Mouse (Mus musculus) monocyte, adult 2 months (primary cell): ENCODE data around the gene Safb2.
"Not testable (repeated sequence)": the region's sequence is repeated elsewhere in the genome, so short reads cannot be mapped to it uniquely, and the experiment has no call there.

ENCODE experiments used
- DNase-seq, 2 experiments: peaks; one replicate each; pipeline ENCODE4 v3.0.0; 2022; ENCODE audit warnings: low spot score in 2 of 2, low read depth in 1 of 2

Gene Safb2

DNA sequence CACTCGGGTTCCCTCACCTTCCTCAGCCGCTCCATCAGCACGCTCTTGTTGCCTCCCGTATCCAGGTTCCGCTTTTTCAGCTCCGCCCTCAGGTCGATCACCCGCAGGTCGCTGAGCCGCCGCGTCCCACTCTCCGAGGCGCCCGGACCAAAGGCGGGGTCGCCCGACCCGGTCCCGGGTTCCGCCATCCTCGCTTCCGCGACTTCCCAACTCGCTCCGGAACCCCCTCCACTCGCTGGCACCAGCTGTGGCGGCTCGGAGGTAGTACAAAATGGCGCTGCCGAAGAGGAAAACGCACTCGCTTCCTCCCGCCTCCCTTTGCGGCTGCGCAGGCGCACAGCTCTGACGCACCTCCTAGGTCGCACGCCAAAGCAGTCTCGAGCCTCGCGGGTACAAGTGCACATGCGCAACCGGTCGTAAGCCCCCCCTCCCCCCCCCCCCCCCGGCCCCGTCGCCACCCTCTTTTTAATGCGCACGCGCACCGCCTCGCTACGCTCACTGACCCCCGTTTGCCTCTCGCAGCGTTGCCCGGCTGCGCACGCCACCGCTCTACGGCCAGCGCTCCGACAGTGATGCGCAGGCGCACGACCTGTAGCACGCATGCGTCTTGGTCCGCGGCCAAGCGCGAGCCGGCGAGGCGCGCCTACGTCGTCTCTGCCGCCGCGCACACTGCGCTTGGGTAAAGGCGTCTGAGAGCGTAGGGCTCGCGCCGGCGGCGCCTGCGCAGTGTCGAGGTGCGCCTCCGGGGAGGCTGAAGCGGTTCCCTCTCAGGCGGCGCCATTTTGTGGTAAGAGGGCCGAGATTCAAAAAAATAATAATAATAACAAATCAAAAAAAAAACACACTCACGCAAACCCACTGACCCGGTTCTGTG lies at the start of gene Safb2, which contains the start of gene Safb:
Safb2 (minus strand) TSS at position 329 of the 874 bp plus-strand sequence.
Safb (plus strand) TSS at position 569 of the 874 bp plus-strand sequence.
- DNase-seq: peak; percentile 98 to 99

DNA sequence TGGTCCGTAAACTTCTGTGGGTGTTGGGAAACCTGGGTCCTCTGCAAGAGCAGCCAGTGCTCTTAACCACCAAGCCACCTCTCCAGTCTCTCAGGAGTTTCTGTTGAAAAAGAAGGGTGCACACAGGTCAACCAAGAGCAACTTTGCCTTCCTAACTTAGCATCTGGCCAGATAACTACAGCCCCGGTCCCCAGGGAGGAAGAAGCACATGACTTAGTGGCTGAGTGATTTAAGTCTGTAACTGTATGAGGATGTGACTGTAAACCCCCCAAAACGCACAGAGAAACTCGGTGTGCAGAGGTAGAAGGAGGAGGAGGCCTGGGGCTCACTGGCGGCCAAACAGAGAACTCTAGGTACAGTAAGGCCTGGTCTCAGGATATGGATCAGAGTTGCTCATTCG lies 49.6 kb upstream of the Safb2 start:
- DNase-seq: no peak

DNA sequence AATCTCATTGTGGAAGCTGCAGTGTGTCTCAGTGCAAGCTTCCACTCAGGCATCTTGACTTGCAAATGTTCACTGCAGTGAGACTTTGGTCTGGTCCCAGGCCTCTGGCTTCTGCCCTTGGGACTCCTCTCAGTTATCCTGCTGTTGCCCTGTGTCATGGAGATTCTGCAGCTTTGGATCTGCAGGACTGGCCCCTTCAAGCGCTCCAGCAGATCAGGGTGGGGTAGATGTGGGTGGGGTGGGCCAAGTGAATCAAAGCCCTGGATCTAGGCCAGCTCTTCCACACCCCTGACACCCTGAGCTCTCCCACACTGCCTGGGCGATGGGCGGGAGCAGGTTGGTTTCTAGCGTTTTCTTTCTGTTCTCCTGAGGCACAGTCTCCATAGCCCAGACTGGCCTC lies 47.4 kb upstream of the Safb2 start:
- DNase-seq: no peak

DNA sequence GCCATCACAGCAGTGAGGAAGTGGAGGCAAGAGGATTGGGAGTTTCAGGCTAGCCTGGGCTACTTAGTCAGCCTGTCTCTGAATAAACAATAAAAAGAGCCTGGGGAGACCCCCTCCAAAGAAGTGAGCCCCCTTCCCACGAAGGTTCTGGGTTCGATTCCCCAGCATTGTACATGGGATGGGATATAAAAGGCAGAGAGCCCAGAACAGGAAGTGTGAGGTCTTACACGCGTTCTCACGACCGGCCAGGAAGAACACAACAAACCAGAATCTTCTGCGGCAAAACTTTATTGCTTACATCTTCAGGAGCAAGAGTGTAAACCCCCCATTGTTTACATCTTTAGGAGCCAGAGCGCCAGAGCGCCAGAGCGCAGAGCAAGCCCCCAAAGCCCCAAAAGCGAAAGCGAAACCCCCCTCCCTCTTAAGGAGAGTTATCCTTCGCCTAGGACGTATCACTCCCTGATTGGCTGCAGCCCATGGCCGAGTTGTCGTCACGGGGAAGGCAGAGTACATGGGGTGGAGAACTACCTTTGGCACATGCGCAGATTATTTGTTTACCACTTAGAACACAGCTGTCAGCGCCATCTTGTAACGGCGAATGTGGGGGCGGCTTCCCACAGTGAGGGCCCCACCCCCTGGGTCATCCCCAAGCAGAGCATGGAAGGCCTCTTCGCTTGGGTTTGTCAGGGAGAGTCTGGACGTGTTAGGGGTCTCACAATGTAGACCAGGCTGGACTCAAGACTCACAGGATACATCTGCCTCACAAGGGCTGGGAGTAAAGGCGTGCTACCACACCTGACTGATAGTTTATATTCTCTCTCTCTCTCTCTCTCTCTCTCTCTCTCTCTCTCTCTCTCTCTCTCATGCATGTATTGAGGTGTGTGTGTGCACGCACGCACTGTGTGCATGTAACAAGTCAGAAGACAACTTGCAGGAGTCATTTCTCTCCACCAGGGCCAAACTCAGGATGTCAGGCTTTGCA lies 45.7 kb upstream of the Safb2 start:
- not testable (repeated sequence) for DNase-seq

DNA sequence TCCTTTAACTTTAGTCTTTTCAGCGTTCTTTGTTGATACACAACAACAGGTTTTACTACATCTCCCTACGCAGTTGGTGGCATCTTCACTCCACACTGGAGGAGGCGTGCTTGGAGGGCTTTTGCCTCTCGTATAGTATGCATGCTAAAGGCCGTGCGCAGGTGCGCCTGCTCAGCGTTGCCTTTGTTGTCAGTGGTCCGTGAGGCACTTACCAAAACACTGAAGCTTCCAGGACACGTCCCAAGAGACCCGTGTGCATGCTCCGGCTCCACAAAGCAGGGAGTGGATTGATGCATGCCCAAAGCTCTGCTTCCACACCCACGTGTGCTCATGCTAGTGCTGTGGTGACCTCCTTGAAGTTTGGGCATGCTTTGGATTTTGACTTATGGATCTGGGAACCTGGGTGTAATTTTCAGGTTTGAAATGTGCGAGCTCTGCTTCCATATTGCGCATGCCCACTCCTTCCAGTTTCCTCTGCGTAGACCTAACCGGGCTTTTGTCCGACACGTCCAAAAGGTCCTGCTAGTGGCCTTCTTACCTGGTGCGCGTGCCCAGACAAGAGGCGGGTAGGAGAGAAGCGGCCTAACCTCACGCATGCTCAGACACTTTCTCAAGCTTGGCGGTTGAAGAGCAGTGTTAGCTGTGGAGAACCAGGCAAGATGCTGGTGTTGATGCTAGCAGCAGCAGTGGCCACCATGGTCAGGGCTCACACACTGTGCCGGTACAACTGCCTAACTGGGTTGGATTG lies 43.3 kb upstream of the Safb2 start, which contains the start of gene Catsperd:
Catsperd (plus strand) TSS at position 614 of the 748 bp plus-strand sequence.
- DNase-seq: no peak

DNA sequence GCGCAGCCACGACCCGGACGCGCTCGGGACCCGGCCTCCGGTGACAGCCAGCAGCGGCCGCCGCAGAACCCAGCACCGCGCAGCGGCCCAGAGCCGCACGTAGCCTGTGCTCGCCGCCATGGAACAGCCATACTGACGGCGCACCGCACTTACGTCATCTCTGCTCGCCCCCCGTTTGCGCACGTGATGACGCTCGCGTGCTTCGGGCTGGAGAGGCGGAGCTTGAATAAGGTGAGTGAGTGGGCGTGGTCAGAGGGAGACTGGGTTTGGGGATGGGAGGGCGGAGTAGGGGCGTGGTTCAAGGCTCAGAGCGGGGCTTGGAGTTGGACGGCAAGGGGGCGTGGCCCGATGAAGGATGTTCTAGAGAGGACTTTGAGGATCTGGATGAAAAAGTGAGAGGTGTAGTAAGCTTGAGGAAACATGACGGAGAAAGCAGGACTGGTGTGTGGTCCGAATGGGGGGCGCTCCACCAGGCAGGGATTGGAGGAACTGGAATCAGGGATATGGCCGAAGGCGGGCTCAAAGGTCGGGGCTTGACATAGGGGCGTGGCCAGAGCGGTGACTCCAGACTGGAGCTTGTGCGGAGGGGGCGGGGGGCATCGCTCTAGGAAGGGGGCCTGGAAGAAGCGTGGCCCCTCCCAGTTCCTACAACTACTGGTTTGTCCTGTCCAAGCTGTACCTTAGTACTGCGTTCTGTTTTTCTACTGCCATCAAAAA lies 42.5 kb upstream of the Safb2 start, which contains the start of gene Lonp1:
Lonp1 (minus strand) TSS at position 134 of the 717 bp plus-strand sequence.
- peak; percentile 76 to 86 for DNase-seq

DNA sequence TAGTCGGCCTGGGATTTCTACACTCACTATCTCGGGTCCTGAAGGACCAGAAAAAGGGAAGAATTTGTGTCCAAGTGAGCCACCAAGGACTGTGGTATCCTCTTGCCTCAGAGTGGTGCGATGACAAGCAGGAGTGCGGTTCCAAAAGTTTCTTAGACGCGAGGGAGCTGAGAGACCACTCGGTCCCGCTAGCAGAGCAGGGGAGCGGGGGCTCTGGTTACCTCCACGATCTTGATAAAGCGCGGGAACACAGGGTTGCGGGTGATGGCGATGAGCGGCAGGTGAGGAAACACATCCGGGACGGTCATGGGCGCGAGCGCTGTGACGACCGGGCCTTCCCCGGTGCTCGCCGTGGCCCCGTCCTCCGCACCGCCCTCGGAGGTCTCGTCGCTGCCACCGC lies 41.9 kb upstream of the Safb2 start:
- no peak for DNase-seq

DNA sequence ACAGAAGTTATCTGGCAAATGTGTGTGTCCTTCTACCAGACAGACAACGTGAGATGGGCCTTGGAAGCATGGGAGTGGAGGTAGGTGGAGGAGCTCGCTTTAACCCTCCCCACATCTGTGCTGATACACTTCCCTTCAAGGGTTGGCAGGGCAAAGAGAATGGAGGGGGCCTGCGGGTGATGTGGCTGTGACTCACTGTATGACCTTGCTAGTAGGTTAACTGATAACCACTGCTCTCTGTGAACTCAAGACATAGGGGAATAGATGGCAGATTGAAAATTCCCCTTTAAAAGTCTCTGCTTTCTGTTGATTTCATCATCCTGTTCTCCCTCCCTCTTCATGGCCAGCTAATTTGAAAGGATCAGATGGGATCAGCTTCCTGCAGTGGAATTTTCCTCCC lies 41.1 kb upstream of the Safb2 start:
- DNase-seq: no peak

DNA sequence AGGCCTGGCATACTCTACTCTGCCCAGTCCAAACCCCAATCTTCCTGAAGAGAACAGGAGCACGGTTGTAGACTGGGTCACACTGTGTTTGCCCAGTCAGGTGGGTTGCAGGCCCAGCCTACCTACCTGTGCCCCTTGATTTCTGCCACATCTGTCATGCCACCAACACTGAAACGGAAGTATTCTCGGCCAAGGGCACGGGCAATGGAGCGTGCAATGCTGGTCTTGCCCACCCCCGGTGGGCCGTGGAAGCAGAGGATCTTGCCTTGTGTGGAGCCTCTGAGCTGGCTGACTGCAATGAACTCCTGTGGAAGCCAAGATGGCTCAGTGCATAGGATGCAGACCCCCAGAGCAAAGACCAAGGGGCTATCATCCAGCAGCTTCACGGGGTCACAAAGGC lies 33.2 kb upstream of the Safb2 start:
- DNase-seq: no peak

DNA sequence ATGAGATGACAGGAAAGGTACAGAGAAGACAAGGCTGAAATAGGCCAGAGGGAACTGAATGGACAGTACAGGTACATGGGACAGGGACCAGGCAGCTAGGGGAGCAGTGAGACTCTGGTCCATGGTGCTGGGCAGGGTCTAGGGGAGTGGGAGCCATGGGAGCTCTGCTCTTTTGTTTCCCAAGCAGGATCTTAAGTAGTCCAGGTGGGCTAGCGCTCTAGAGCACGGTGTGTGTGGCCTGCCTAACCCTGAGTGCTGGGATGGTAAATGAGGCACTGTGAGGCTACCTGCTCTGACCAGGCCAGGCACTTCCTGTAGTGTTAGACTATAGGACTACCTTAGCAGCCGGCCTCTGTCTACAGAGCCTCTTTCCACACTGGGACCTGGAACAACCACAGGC lies 32.3 kb upstream of the Safb2 start:
- no peak for DNase-seq

DNA sequence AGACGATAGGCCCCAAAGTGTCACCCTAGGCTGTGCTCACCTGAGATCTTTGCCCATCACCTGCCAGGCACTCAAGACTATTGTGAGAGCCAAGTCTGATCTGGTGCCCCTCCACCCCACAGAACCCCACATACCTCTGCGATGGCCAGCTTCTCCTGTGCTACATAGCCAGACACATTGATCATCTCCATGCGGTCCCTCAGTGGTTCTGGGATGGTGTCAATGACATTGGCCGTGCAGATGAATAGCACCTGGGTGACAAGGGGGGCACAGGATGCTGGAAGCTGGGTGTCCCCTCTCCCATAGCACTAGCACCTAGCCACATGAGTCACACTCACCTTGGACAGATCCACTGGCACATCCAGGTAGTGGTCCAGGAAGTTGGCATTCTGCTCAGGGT lies 31.4 kb upstream of the Safb2 start:
- no peak for DNase-seq

DNA sequence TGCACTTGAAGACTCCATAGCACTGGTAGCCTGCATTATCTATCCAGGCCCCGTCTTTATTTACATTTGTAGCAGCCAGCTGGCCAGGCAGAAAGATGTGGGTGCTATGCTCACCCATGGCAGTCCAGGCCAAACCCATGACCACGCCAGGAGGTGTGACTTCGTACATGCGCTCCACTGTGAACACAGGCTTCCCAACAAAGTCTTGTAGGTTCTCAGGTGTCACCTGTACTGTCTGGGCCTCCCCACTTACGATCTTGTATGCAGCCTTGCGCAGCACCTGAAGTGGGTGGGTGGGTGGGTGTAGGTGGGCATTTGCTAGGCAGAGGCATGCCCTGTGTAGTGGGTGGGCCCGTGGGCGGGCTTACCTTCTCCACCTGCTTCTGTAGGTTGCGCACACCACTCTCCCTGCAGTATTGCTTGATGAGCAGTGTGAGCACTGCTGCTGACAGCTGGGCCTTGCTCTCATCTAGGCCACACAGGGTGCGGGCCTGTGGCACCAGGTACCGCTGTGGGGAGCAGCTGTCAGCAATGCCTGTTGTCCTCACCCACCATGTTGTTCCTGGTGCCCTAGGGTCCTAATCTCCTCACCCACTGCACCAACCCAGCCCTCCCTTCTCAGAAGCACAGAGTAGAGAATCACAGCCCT lies 30.9 kb upstream of the Safb2 start:
- DNase-seq: no peak

DNA sequence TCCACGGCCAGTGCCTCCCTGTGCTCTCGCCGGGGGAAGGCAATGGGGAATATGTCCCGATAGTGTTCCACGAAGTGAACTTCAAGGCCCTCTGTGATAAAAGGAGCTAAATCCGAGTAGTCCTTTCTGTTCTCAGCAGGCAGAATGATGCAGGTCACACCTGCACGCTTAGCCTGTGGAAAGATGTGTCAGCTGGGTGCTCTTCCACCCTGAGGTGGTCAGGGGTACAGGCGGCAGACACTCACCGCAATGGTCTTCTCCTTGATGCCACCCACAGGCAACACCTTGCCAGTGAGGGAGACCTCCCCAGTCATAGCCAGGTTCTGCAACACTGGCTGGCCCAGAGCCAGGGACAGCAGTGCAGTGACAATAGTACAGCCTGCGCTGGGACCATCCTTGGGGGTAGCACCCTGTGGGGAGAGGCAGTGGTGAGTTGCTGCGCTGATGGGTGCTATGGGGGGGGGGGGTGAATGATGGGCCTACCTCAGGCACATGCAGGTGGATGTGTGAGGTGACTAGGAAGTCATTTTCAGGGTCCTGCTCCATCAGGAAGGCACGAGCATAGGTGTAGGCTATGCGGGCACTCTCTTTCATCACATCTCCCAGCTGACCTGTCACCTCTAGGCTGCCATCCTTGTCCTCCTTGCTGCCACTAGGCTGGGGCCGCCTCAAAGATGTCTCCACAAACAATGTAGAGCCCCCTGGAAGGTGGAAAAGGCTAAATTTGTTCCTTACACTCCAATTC lies 30.2 kb upstream of the Safb2 start:
- DNase-seq: no peak

DNA sequence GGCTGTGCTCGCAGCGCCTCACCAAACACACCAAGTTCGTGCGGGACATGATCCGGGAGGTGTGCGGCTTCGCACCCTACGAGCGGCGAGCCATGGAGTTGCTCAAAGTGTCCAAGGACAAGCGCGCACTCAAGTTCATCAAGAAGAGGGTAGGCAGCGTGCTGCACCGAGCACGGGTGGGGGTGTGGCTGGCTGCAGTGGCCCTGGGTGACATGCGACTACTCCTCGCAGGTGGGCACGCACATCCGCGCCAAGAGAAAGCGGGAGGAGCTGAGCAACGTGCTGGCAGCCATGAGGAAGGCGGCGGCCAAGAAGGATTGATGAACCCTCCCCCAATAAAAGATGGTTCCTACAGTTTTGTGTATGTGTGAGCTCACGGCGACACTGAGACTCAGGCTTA lies 29.5 kb upstream of the Safb2 start:
- DNase-seq: not testable (repeated sequence)

DNA sequence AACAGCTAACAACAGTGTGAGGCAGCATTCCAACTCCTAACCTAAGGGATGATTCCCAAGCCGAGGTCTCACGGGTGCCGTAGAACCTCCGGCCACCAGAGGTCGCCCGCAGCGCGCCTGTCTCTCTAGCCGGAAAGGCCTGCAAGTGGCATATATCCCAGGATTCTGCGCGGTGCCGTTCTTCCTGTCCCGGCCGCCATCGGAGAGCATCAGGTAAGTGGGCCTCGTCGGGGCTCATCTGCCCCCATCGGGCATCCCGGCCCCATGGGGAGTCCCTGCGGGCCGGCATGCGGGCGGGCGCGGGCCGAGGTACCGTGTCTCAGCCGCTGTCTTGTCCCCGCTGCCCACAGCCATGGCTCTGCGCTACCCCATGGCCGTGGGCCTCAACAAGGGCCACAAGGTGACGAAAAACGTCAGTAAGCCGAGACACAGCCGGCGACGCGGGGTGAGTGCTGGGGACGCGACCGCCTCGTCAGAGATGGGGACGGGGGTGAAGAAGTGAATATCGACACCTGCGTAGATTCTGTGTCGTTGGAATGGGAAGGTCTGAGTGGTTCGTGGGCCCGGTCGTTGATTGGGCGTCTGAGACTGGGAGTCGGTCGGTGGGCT lies 29.0 kb upstream of the Safb2 start, which contains the start of gene Rpl36:
Rpl36 (plus strand) TSS at position 181 of the 609 bp plus-strand sequence.
- DNase-seq: peak; percentile 70 to 89

DNA sequence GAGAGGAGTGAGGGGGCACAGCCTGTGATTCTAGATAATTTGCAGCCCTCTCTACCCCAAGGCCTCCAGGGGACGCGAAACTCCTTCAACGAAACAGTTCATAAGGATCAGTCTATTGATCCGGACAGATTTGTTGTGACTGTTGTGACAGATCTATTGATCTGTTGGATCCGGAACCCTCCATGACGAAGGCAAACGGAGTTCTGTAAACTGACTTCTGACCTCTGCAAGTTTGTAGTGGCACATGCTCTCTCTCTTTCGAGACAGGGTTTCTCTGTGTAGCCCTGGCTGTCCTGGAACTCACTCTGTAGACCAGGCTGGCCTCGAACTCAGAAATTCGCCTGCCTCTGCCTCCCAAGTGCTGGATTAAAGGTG lies 28.2 kb upstream of the Safb2 start:
- not testable (repeated sequence) for DNase-seq

DNA sequence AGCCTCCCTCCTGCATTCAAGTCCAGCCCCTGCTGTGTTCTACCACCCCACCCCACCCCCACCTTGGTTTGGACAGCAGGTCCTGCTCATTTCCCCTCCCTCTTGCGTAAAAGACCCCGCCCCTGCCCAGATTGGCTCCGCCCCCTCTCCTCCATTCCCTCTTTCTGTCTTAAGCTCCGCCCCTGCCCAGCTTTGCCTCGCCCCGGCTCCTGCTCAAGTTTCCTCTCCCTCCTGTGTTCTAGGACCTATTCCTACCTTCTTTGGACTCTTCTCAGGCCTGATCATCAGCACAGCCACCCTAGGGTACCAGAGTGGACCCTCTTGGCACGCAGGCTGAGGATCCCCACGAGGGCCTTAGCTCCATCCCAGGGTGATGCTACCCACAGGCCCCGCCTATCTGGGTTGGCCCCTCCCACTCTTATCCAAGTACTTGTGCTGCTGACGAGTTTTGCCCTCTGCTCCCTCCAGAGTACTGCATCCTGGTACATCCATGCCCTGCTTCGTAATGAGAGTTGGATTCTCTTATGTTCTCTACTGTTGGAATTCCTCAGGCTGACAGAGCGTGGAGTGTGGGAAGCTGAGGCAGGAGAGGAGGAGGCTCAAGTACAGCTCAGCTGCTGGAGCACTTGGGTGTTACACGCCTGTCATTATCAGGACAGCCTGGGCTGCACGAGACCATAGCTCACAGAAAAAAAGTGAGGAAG lies 27.6 kb upstream of the Safb2 start:
- DNase-seq: no peak

DNA sequence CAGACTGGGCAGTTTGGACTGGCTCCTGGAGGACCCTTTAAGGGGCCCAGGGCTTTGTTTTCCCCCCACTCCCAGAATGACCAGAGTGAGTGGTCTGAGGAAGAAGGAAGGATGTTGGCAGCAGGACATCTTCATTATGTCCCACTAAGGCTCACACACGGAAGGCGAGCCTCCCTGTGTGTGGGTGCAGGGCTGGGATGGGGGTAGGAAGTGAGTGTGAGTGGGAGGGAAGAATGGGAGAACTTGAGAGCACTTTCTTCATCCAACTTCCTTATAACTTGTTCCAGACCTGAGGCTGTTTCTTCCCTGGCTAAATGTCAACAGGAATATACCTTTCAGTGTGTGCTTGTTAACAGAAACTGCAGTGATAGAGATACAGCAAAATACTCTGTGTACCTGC lies 26.9 kb upstream of the Safb2 start:
- no peak for DNase-seq
